Mouse (Mus musculus): Measurements from ENCODE around the gene Abca8a.

- no peak for TF ChIP-seq CTCF (IDR thresholded peaks at IDR 0.05; ENCODE audit: borderline replicate concordance, control insufficient read depth, extremely low read depth, insufficient read depth, low read length, poor library complexity)
- no peak for TF ChIP-seq POLR2A (IDR thresholded peaks at IDR 0.05; ENCODE audit: control insufficient read depth, extremely low read depth, insufficient read depth, low read length, poor library complexity)
Observed at GRCm38 (mm10) chr11:110053681-110054080, 42.1 kb downstream of the Abca8a start.

All from thymus, adult 2 months (tissue).